Mouse (Mus musculus) kidney, adult 2 months (tissue): ENCODE results near the gene Wipi1.

Source experiments
- CTCF ChIP-seq: fragments of 200-500 bp; conservative IDR thresholded peaks from 2 replicates; pipeline ENCODE4 v1.5.1; 2011; ENCODE audit warnings: low read depth, mild to moderate bottlenecking, control low read depth, low read length, moderate library complexity, mixed read lengths; ENCODE audit not compliant: insufficient read depth, insufficient read length
- POLR2A ChIP-seq: fragments of 200-500 bp; IDR thresholded peaks from one replicate; pipeline ENCODE4 v1.6.1; 2011; ENCODE audit warnings: low read depth, low read length, control low read depth

DNA sequence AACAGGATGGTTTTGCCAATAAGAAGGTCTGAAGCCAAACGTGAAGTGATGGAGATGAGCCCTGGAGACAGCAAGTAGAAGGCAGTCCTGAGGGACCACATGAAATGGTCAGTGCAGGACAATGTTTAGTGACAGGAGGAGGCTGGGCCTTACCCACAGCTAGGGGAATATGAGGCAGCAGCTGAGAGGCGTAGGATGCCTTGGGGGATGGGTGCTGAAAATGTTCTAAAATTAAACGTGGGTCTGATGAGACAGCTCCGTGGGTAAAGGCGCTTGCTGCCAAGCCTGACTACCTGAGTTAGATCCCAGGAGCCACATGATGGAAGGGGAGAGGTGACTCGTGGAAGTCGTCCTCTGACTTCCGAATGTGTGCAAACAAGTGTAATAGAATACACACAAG is 21.8 kb downstream of the Wipi1 start:
- TF ChIP-seq POLR2A, result no peak
- TF ChIP-seq CTCF, result no peak
